ENCODE assay signal across 7 mouse cellular contexts in the genomic region with DNA sequence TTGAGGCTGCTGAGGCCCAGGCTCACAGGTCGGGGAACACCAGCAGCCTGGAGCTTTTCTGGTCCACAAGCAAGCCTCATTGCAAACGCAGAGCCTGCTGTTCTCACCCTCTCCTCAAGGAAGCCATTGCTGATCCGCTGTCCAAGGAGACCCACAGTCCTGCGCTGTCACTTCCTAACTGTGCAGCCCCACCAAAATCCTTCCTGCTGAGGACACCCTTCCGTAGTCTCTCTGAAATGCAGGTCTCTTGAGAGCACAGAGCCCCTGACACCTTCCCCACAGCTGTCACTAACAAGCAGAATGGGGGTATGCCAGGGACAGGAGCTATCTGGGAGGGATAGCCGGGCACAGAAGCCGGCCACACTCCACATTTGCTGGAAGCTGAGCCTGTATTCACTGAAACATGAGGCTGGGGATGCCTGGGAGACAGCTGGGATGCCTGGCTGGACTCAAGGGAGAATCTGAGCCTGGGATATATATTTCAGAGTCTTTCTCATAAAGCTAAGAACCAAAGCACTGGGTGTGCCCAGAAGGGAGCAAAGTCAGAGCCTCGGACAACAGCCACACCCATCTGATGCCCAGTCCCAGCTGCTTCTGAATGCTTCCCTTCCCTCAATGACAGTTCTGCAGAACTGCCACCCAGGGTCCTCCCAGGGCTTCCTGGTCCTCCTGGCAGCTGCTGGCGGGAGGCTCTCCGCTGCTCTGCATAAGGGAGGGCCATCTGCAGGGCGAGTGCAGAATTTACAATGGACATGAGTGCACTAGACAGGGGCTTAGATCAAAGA.
A peak's percentile ranks its signal among the peaks of the same experiment; 100 is the strongest.
DNase-seq lines count a peak whose midpoint lies in the region; ATAC-seq and TF ChIP-seq lines count a peak whose summit lies in the region.

No protein-coding gene starts in this region.

- peak; percentile 57 for DNase-seq in MN1 (ENCODE audit: low spot score)
- peak; percentile 64 for DNase-seq in lung, postnatal 25 days (ENCODE audit: low spot score)
- no peak for DNase-seq in urinary bladder, postnatal 10 days (ENCODE audit: low spot score)

- no peak for TF ChIP-seq EP300 in ES-Bruce4 (IDR thresholded peaks at IDR 0.05; ENCODE audit: insufficient read depth, low read depth, low read length)

- no peak for TF ChIP-seq CTCF in ES-Bruce4 (IDR thresholded peaks at IDR 0.05; ENCODE audit: low read depth, low read length)
- TF ChIP-seq CTCF in intestine, postnatal 0 days (IDR thresholded peaks at IDR 0.05; ENCODE audit: low read depth) = peak; percentile 66

- no peaks in the 10 kb centered on the region for H3K36me3 ChIP-seq in ES-Bruce4 (ENCODE audit: control insufficient read depth, insufficient read depth, low read length, poor library complexity, severe bottlenecking)
- no peaks in the 10 kb centered on the region for H3K36me3 ChIP-seq in forebrain, embryonic 13.5 days (ENCODE audit: poor library complexity, severe bottlenecking)
- H3K36me3 ChIP-seq in intestine, postnatal 0 days (ENCODE audit: control insufficient read depth, insufficient read depth) = no peaks in the 10 kb centered on the region

- no peaks in the 10 kb centered on the region for H3K27me3 ChIP-seq in ES-Bruce4 (ENCODE audit: control insufficient read depth, insufficient read depth, low read length, poor library complexity, severe bottlenecking)
- H3K27me3 ChIP-seq in forebrain, embryonic 13.5 days = no peaks in the 10 kb centered on the region
- no peaks in the 10 kb centered on the region for H3K27me3 ChIP-seq in intestine, postnatal 0 days (replicated peaks; ENCODE audit: control insufficient read depth, insufficient read depth, low read length)

- no peak overlapping the region for H3K4me3 ChIP-seq in ES-Bruce4 (ENCODE audit: low read depth, low read length)
- H3K4me3 ChIP-seq in forebrain, embryonic 13.5 days = no peak overlapping the region
- H3K4me3 ChIP-seq in intestine, postnatal 0 days (ENCODE audit: low read depth, low read length) = no peak overlapping the region

- H3K4me1 ChIP-seq in ES-Bruce4 (ENCODE audit: control insufficient read depth, insufficient read depth, low read length) = peaks cover 7% of the 10 kb centered on the region
- peaks cover 42% of the 10 kb centered on the region for H3K4me1 ChIP-seq in forebrain, embryonic 13.5 days
- 0 out of 2 replicates have a peak, but pooled peaks cover 11% of the 10 kb centered on the region for H3K4me1 ChIP-seq in intestine, postnatal 0 days (replicated peaks; ENCODE audit: control insufficient read depth, insufficient read depth, low read length)

- peak overlapping the region; percentile 83 for H3K27ac ChIP-seq in ES-Bruce4 (ENCODE audit: insufficient read depth, low read length)
- H3K27ac ChIP-seq in forebrain, embryonic 13.5 days = 0 out of 2 replicates have a peak overlapping the region, but pooled peaks have one; percentile 15
- no peak overlapping the region for H3K27ac ChIP-seq in intestine, postnatal 0 days (ENCODE audit: low read depth, low read length)

- 0 out of 2 replicates have a peak overlapping the region, but pooled peaks have one; percentile 30 for H3K9ac ChIP-seq in ES-Bruce4 (ENCODE audit: low read depth, poor library complexity, severe bottlenecking)
- no peak overlapping the region for H3K9ac ChIP-seq in forebrain, embryonic 13.5 days
- H3K9ac ChIP-seq in intestine, postnatal 0 days (ENCODE audit: low read depth, low read length) = no peak overlapping the region

- no peak overlapping the region for H3K4me2 ChIP-seq in forebrain, embryonic 13.5 days
- no peak overlapping the region for H3K4me2 ChIP-seq in intestine, postnatal 0 days (replicated peaks; ENCODE audit: low read depth)

- no peak for TF ChIP-seq POLR2A in ES-Bruce4 (IDR thresholded peaks at IDR 0.05; ENCODE audit: insufficient read depth, low read length)

- ATAC-seq in forebrain, embryonic 13.5 days = peak; percentile 58; the same call in 1 of the 2 replicates
- peak; percentile 36 for ATAC-seq in intestine, postnatal 0 days
- ATAC-seq in frontal cortex, adult (ENCODE audit: low TSS enrichment) = no peak

- H3K9me3 ChIP-seq in ES-Bruce4 (replicated peaks; ENCODE audit: control insufficient read depth, insufficient read depth, low read length, poor library complexity, severe bottlenecking) = no peaks in the 10 kb centered on the region
- no peaks in the 10 kb centered on the region for H3K9me3 ChIP-seq in forebrain, embryonic 13.5 days (replicated peaks)
- no peaks in the 10 kb centered on the region for H3K9me3 ChIP-seq in intestine, postnatal 0 days (ENCODE audit: control insufficient read depth)

- 46% methylated on average over 11 of the region's 11 CpGs for WGBS in forebrain, embryonic 13.5 days
- 52% methylated on average over 11 of the region's 11 CpGs for WGBS in intestine, postnatal 0 days
